Mouse (Mus musculus) thymus, adult 2 months (tissue): ENCODE measurements around the gene Fam198a.

ENCODE experiments used
- CTCF ChIP-seq: fragments of 200-500 bp; IDR thresholded peaks from 2 replicates; pipeline ENCODE4 v1.5.1; 2012; ENCODE audit warnings: mild to moderate bottlenecking, control low read depth, low read length, moderate library complexity, borderline replicate concordance; ENCODE audit not compliant: control insufficient read depth, poor library complexity, insufficient read depth; ENCODE audit errors: extremely low read depth
- POLR2A ChIP-seq: fragments of 200-500 bp; IDR thresholded peaks from 2 replicates; pipeline ENCODE4 v1.6.1; 2012; ENCODE audit warnings: mild to moderate bottlenecking, low read length, control low read depth, moderate library complexity; ENCODE audit not compliant: control insufficient read depth, poor library complexity, insufficient read depth; ENCODE audit errors: extremely low read depth

DNA sequence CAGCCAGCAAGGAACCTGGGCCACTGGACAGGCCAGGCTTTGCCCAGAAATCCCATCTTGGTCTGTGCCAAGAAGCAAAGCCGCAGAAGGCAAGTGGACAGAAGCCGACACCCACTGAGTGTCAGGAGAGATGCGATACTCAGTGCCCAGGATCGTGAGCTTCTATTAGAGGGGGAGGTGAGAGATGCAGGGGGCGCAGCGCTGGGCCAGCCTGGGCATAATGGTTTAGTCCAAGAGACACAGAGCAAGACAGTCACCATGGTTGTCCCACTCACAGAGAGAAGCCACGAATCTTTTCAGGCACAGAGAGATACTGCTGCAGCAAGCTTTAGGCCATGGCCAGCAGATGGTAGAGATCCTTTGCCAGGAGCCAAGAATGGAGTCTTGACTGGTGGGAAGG lies 14.2 kb downstream of the Fam198a start:
- no peak for TF ChIP-seq CTCF
- no peak for TF ChIP-seq POLR2A
